Mouse (Mus musculus) stomach, embryonic 16.5 days (tissue): ENCODE data around the gene Rpl39l. TPM values are rescaled to one million over a fixed set of nuclear protein-coding genes. Genes with fewer than 3 reads are reported as not detected.
"Not testable (repeated sequence)": the region's sequence is repeated elsewhere in the genome, so short reads cannot be mapped to it uniquely, and the experiment has no call there.

Experiments used
- ATAC-seq: fragments of 200-750 bp; cut with Nextera tagmentation; 2 replicates; pipeline ENCODE4 v1.8.0; 2017; ENCODE audit warnings: moderate number of reproducible peaks, moderate TSS enrichment; ENCODE audit not compliant: insufficient read depth, low FRiP score
- H3K27ac ChIP-seq: fragments of 300-500 bp; sonication (generic); 2 replicates; pipeline ENCODE4 v1.5.1; 2014; ENCODE audit warnings: low read length
- H3K27me3 ChIP-seq: fragments of 300-500 bp; sonication (generic); 2 replicates; pipeline ENCODE4 v1.6.1; 2014; ENCODE audit warnings: low read length, control low read depth, mixed read lengths; ENCODE audit not compliant: control insufficient read depth, insufficient read depth
- H3K36me3 ChIP-seq: fragments of 300-500 bp; sonication (generic); 2 replicates; pipeline ENCODE4 v1.6.1; 2014; ENCODE audit warnings: low read length; ENCODE audit not compliant: control insufficient read depth, insufficient read depth
- H3K4me1 ChIP-seq: fragments of 300-500 bp; sonication (generic); 2 replicates; pipeline ENCODE4 v1.6.1; 2014; ENCODE audit warnings: low read length, control low read depth, mixed read lengths; ENCODE audit not compliant: control insufficient read depth, insufficient read depth
- H3K4me2 ChIP-seq: fragments of 300-500 bp; sonication (generic); 2 replicates; pipeline ENCODE4 v1.6.1; 2014; ENCODE audit warnings: low read depth, low read length, mixed read lengths
- H3K4me3 ChIP-seq: fragments of 300-500 bp; sonication (generic); replicated peaks from 2 replicates; pipeline ENCODE4 v1.5.1; 2014; ENCODE audit warnings: mild to moderate bottlenecking, low read length
- H3K9ac ChIP-seq: fragments of 300-500 bp; sonication (generic); 2 replicates; pipeline ENCODE4 v1.6.1; 2014; ENCODE audit warnings: low read length
- H3K9me3 ChIP-seq: fragments of 300-500 bp; sonication (generic); replicated peaks from 2 replicates; pipeline ENCODE4 v1.6.1; 2016; ENCODE audit warnings: low read length, control low read depth; ENCODE audit not compliant: control insufficient read depth
- WGBS: fragments of 180-500 bp; shearing (Covaris S2); extraction: QIAGEN DNeasy Blood & Tissue Kit; methylation state at CpG from one replicate; pipeline ENCODE4 v1.1.7; 2014; 5-methylcytosine and 5-hydroxymethylcytosine counted together
- polyA plus RNA-seq: library from polyadenylated mRNA; unstranded; fragments of >200 nt; fragmentation: Nextera tagmentation; extraction: Ambion mirVana; gene quantifications from 2 replicates; pipeline ENCODE4 v1.2.1, GENCODE M21; 2015

Rpl39l gene
- 0.36 TPM in 1 of 2 replicates, not detected in the other for polyA plus RNA-seq

DNA sequence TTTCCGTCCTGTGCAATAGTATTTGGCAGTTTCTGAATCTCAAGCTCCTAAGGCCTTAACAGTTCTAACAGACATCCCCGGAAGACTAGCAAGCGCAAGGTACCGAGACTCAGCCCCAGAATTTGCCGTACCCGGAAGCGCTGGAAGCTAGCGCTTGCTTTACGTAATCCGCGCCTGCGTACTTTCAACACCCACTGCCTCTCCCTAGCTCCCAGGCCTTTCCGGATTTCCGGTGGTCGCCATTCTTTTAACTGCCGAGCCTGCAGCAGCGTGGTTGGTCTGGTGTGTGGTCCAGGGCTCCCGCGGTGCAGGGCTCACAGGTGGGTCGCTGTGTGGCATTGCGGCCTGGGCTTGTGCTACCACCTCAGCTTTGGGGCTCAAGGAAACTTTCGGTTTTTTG lies at the start of gene Rpl39l:
Rpl39l (plus strand) TSS at position 222 of the 400 bp plus-strand sequence.
- ATAC-seq = no peak
- H3K9me3 ChIP-seq = no peaks in the 10 kb centered on the region
- no peak within 1 kb of the TSS for H3K9ac ChIP-seq
- H3K27me3 ChIP-seq = no peaks in the 10 kb centered on the region
- no peak within 1 kb of the TSS for H3K4me3 ChIP-seq
- no peak within 1 kb of the TSS for H3K27ac ChIP-seq
- H3K4me1 ChIP-seq = no peaks in the 10 kb centered on the region
- no peaks in the 10 kb centered on the region for H3K36me3 ChIP-seq
- 86% methylated on average over 22 of the region's 22 CpGs for WGBS
- no peak within 1 kb of the TSS for H3K4me2 ChIP-seq

DNA sequence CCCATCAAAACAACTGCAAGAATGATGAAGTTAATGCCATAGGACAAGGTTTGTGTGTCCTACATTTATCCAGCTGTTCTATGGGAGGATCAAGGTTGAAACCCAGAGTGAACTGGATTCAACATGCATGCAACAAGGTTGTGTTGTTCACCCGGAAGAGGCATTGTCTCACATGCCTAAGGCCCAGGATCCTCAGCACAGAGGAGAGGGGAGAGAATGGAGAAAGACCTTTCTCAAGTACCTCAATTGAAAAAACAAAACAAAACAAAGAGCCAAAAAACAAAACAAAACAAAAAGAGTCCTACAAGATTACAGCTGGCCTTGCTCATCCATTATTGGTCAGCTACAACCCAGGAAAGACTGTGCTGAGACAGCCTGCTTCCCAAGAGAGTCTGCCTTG lies 42.4 kb upstream of the Rpl39l start:
- Histone ChIP-seq H3K27me3 (no peaks in the 10 kb centered on the region), H3K36me3 (no peaks in the 10 kb centered on the region), H3K4me1 (no peaks in the 10 kb centered on the region), H3K9ac (no peak overlapping the region), H3K4me2 (no peak overlapping the region), H3K9me3 (peaks cover 2% of the 10 kb centered on the region; the same call in 1 of the 2 replicates), H3K4me3 (no peak overlapping the region), H3K27ac (no peak overlapping the region)
- WGBS = 97% methylated on average over 1 of the region's 1 CpGs
- no peak for ATAC-seq

DNA sequence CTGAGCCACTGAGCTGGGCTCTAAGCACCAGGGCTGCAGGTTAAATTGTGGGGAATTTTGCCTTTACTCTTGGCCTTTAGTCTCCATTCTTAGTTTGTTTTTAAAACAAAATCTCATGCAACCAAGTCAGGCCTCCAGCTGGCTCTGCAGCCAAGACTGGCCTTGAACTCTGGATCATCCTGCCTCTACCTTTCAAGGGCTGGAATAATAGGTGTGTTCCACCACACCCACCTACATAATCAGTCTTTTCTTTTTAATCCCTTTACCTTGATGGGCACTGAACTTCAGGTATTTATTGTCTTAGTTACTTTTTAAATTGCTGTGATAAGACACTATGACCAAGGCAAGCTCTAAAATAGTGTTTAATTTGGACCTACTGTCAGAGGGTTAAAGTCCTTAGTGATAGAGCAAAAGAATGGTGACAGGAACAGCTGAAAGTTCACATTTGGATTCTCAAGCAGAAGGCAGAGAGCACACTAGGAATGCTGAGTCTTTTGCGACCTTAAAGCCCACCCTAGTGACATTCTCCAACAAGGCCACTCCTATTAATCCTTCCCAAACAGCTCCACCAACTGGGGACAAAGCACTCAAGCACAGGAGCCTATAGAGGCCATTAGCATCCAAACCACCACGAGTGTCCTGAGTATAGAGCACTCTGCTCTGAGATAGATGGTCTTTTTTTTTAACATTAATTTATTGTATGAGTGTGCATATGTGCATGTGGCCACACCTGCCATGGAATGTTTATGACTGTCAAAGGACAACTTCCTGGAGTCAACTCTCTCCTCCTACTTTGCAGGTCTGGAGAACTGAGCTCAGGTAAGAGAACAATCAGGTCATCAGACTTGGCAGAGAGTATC lies 40.7 kb upstream of the Rpl39l start:
- no peaks in the 10 kb centered on the region for H3K27me3 ChIP-seq
- WGBS = 68% methylated on average over 2 of the region's 2 CpGs
- no peak overlapping the region for H3K4me2 ChIP-seq
- no peak for ATAC-seq
- no peak overlapping the region for H3K4me3 ChIP-seq
- H3K4me1 ChIP-seq = no peaks in the 10 kb centered on the region
- no peaks in the 10 kb centered on the region for H3K36me3 ChIP-seq
- H3K9ac ChIP-seq = no peak overlapping the region
- H3K27ac ChIP-seq = no peak overlapping the region
- H3K9me3 ChIP-seq = peaks cover 2% of the 10 kb centered on the region; the same call in 1 of the 2 replicates

DNA sequence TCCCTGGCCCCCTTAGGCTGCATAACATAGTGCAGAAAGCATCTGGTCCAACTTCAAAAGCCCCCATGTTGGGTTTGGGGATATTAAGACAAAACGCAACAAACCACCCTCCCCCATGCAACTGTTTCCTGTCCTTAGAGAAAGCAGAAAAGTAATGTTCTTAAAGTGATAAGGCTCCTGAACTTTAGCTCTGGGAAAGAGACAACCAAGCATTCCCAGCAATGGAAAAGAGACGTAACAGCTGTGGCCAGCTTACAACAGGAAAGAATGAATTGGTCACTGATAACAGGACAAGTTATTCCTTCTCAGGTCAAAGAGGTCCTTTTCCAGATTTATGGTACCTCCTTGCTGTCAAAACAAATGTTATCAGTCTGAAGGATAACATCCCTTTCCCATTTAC lies 26.9 kb upstream of the Rpl39l start:
- Histone ChIP-seq H3K4me2 (no peak overlapping the region), H3K36me3 (no peaks in the 10 kb centered on the region), H3K4me3 (no peak overlapping the region), H3K9ac (no peak overlapping the region), H3K4me1 (no peaks in the 10 kb centered on the region), H3K27ac (no peak overlapping the region), H3K27me3 (no peaks in the 10 kb centered on the region), H3K9me3 (no peaks in the 10 kb centered on the region)
- no peak for ATAC-seq
- 43% methylated on average over 2 of the region's 2 CpGs for WGBS

DNA sequence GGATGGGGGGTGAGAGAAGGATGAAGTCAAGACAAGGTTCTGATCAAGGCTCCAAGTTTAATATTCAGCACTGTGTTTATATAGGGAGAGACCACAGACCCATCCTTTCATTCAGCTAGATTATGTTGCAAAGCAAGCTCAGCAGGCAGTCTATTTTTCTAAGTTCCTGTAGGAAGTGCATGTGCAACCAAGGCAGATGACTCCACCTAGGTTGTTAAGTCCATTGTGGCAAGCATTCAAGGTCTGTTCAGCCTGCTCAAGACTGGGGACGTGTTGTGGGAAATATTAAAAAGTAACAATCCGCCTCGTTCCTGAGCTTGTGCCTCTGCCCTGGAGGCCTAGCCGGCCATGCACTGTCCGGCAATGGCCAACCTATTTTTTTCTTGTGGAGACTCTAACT lies 22.6 kb upstream of the Rpl39l start:
- H3K4me3 ChIP-seq = no peak overlapping the region
- no peaks in the 10 kb centered on the region for H3K9me3 ChIP-seq
- no peaks in the 10 kb centered on the region for H3K27me3 ChIP-seq
- ATAC-seq = no peak
- WGBS = 92% methylated on average over 5 of the region's 5 CpGs
- no peak overlapping the region for H3K9ac ChIP-seq
- H3K4me2 ChIP-seq = no peak overlapping the region
- H3K36me3 ChIP-seq = no peaks in the 10 kb centered on the region
- H3K27ac ChIP-seq = no peak overlapping the region
- no peaks in the 10 kb centered on the region for H3K4me1 ChIP-seq

DNA sequence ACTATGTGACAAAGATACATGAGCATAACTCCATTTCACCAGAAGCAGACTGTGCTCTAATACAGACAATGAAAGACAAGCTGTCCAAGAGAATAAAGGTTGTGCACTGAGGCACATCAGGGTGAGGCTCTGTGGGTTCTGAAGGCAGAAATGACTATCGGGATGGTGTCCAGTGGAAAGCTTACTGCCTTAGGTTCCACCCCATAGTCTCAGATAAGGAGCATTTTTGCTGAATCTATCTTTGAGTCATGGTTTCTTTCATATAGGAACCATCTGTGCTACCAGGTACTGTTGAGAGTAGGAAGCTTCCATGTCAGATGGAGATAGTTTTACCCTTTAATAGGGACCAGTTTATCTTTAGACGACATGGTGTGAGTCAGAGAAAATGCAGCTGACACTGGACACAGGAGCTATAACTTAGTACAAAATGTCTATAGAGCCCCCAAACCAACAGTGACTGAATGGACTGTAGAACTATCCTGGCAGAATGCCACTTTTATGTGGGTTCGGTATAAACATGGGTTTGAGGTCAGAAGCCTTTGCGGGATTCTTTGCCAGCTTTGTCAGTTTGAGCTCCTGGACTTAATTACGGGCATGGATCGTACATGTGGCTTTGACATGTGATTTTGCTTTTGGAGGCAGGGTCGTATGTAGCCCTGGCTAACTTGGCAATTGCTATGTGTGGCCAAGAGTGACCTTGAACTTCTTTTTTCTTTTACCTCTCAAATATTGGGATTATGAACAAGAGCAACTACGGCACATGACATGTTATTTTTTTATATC lies 712 bp upstream of the Rpl39l start:
- no peak overlapping the region for H3K4me2 ChIP-seq
- H3K36me3 ChIP-seq = no peaks in the 10 kb centered on the region
- ATAC-seq = no peak
- H3K9ac ChIP-seq = no peak overlapping the region
- 77% methylated on average over 8 of the region's 8 CpGs for WGBS
- no peaks in the 10 kb centered on the region for H3K27me3 ChIP-seq
- H3K27ac ChIP-seq = no peak overlapping the region
- no peaks in the 10 kb centered on the region for H3K9me3 ChIP-seq
- no peak overlapping the region for H3K4me3 ChIP-seq
- no peaks in the 10 kb centered on the region for H3K4me1 ChIP-seq

DNA sequence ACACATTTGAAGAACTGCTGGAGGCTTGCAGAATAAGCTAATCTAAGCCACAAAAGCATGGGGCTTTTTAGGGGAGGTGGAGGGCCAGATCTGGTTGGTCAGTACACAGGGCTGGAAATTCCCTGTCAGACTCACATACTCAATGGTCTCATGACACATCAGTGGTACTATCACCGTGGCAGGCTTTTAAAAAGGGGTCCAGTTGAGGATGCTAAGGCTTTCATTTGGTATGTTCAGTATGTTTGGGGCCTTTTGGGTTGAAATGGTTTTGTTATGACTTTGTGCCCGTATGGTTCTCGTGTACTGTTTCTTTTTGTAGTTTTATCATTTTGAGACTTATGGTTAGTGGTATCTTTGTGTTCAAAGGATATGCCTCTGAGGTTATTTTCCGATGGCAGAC lies 1.2 kb downstream of the Rpl39l start:
- H3K27ac ChIP-seq = no peak overlapping the region
- WGBS = 92% methylated on average over 4 of the region's 4 CpGs
- H3K4me1 ChIP-seq = no peaks in the 10 kb centered on the region
- no peaks in the 10 kb centered on the region for H3K27me3 ChIP-seq
- H3K9me3 ChIP-seq = no peaks in the 10 kb centered on the region
- H3K4me2 ChIP-seq = no peak overlapping the region
- no peak for ATAC-seq
- H3K4me3 ChIP-seq = no peak overlapping the region
- H3K9ac ChIP-seq = no peak overlapping the region
- no peaks in the 10 kb centered on the region for H3K36me3 ChIP-seq

DNA sequence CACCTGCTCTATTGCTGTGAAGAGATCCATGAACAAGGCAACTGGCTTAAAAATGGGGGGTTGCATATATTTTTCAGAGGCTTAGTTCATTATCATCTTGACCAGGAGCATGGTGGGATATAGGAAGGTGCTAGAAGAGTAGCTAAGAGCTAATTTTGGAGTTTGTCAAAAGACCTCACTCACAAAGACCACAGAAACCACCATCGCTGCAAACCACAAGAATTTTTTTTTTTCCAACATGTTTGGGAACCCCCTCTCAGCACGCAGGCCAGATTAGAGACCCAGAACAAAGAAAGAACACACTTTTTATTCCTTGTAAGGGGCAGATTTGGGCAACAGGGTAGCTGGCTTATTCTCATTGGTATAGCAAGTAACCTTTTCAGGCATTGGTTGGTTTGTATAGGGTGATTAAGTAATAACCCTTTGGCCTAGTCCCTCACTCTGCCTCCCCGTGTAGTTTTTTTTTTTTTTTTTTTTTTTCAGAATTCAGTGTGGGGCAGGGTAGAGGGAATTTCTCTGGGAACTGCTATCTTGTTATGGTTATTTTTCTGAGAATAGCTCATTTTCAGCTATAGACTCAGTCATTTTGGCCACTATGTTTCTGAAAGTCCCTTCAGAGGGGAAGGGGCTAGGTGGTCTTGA lies 2.3 kb downstream of the Rpl39l start:
- Histone ChIP-seq H3K36me3 (no peaks in the 10 kb centered on the region), H3K4me3 (no peak overlapping the region), H3K27me3 (no peaks in the 10 kb centered on the region), H3K9me3 (peaks cover 4% of the 10 kb centered on the region; the same call in 1 of the 2 replicates), H3K27ac (no peak overlapping the region), H3K4me2 (no peak overlapping the region), H3K4me1 (no peaks in the 10 kb centered on the region), H3K9ac (no peak overlapping the region)
- ATAC-seq = no peak
- 96% methylated on average over 3 of the region's 3 CpGs for WGBS

DNA sequence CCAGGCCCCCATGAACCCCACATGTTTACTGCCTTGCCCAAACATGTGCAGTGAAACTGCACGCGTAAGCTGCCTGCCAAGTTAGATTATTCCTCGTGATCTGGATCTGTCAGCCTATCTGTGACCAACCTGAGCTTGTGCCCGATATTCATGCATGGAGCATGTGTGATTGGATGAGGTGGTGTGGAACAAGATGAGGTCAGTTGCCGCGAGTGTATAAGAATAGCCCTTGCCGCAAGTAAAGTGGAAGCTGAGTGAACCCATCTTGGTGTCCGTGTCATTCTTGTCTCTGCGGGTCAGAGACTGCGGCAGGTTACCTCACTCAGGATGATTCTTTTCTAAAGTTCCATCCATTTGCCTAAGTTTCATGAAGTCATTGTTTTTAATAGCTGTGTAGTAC lies 17.4 kb downstream of the Rpl39l start:
- H3K4me2 ChIP-seq, ATAC-seq, H3K36me3 ChIP-seq, H3K4me1 ChIP-seq, H3K27ac ChIP-seq, H3K9me3 ChIP-seq, H3K4me3 ChIP-seq, H3K27me3 ChIP-seq, H3K9ac ChIP-seq: not testable (repeated sequence)
- WGBS = 94% methylated on average over 10 of the region's 10 CpGs
